Mouse (Mus musculus): ENCODE results near the gene Lsm6. TPM values are rescaled to one million over a fixed set of nuclear protein-coding genes. Genes with fewer than 3 reads are reported as not detected.

The Lsm6 gene
- 178 and 197 TPM in 2 replicates for polyA plus RNA-seq (2015; fragmentation: Nextera tagmentation; extraction: Ambion mirVana)

DNA sequence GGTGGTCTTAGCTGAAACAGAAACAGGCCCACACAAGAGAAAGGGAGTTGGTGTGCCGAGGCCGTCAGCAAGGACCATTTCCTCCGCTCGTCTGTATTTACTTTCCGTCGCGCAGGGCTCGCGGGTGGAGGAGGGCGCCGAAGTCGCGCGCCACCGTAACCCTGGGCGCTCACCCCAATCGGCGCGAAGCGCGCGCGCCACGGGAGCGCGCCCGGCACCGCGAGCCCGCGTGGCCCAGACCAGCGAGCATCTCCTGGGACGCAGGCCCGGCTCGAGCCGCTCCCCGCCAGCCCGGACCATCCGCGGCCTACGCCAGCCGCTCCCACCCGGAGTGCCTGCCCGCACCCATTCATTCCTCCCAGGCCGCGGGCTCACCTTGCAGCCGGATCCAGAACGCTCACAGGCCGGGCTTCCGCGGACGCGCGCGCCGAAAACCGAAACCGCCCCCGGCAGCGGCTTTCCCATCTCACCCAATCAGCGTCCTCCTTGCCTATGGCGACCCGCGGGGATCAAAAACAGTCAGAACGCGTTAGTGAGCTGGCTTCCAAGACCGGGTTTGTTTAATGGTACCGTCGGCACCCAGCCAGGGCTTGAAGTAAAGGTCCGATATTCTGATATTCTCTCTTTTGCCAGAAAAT is at the start of gene Lsm6:
TSS of gene Lsm6 (minus strand) at position 468 of the 638 bp plus-strand sequence.
- under 1% methylated on average over 70 of the region's 70 CpGs for WGBS
- Histone ChIP-seq H3K4me3 (replicated peaks; ENCODE audit: low read length) (peak within 1 kb of the TSS; percentile 86), H3K9ac (ENCODE audit: low read length) (peak within 1 kb of the TSS; percentile 95), H3K9me3 (replicated peaks; ENCODE audit: control insufficient read depth, low read length) (no peaks in the 10 kb centered on the region), H3K36me3 (ENCODE audit: control insufficient read depth, insufficient read depth, low read length) (no peaks in the 10 kb centered on the region), H3K27me3 (ENCODE audit: control insufficient read depth, insufficient read depth, low read length) (no peaks in the 10 kb centered on the region), H3K4me1 (ENCODE audit: control insufficient read depth, insufficient read depth, low read length) (peaks cover 27% of the 10 kb centered on the region), H3K27ac (ENCODE audit: low read length) (peak within 1 kb of the TSS; percentile 98), H3K4me2 (ENCODE audit: low read depth, low read length) (peak within 1 kb of the TSS; percentile 74)
- ATAC-seq (ENCODE audit: insufficient read depth, low FRiP score) = peak; percentile 93

DNA sequence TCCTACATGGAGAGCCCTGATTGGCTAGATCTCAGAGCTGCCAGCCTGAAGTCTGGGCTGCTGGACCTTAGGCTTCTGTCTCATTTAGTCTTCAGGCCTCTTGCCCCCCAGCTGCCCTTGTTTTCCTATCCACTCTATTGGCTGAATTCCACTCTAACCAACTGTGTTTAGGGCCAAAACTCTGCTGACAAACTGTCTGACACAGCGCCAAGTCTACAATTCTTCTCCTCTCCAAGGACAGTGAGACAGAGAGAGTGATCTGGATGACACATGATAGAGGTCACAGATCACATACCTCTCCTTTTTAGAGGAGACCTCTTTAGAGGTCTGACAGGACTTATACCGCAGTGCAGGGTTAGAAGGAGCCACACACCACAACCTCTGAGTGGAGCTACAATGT is 46.1 kb upstream of the Lsm6 start:
- Histone ChIP-seq H3K4me3 (replicated peaks; ENCODE audit: low read length) (no peak overlapping the region), H3K27me3 (ENCODE audit: control insufficient read depth, insufficient read depth, low read length) (no peaks in the 10 kb centered on the region), H3K36me3 (ENCODE audit: control insufficient read depth, insufficient read depth, low read length) (no peaks in the 10 kb centered on the region), H3K9ac (ENCODE audit: low read length) (no peak overlapping the region), H3K4me2 (ENCODE audit: low read depth, low read length) (no peak overlapping the region), H3K9me3 (replicated peaks; ENCODE audit: control insufficient read depth, low read length) (no peaks in the 10 kb centered on the region), H3K4me1 (ENCODE audit: control insufficient read depth, insufficient read depth, low read length) (no peaks in the 10 kb centered on the region), H3K27ac (ENCODE audit: low read length) (no peak overlapping the region)
- WGBS = 79% methylated on average over 2 of the region's 2 CpGs
- ATAC-seq (ENCODE audit: insufficient read depth, low FRiP score) = no peak

DNA sequence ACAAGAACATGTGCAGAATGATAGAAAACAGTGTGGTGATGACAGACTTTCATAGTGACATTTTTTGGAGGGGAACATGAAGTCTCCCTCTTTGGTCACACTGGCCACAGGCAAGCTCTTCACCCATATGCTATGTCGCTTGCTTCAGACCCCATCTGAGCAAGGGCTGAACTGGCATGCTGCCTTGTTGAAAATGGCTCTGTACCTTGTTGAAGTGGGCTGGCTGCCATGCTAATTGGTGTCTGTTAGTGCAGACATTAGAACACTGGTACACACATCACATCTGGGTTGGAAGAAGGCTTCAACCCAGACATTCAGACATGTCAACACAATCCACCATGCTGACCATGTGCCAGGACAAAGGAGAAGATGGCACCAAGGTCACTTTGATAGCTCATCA is 42.1 kb upstream of the Lsm6 start:
- H3K36me3 ChIP-seq (ENCODE audit: control insufficient read depth, insufficient read depth, low read length) = no peaks in the 10 kb centered on the region
- no peaks in the 10 kb centered on the region for H3K9me3 ChIP-seq (replicated peaks; ENCODE audit: control insufficient read depth, low read length)
- WGBS = 71% methylated on average over 1 of the region's 1 CpGs
- no peak overlapping the region for H3K4me3 ChIP-seq (replicated peaks; ENCODE audit: low read length)
- no peaks in the 10 kb centered on the region for H3K27me3 ChIP-seq (ENCODE audit: control insufficient read depth, insufficient read depth, low read length)
- no peak overlapping the region for H3K4me2 ChIP-seq (ENCODE audit: low read depth, low read length)
- H3K9ac ChIP-seq (ENCODE audit: low read length) = no peak overlapping the region
- H3K27ac ChIP-seq (ENCODE audit: low read length) = no peak overlapping the region
- no peaks in the 10 kb centered on the region for H3K4me1 ChIP-seq (ENCODE audit: control insufficient read depth, insufficient read depth, low read length)
- ATAC-seq (ENCODE audit: insufficient read depth, low FRiP score) = no peak

DNA sequence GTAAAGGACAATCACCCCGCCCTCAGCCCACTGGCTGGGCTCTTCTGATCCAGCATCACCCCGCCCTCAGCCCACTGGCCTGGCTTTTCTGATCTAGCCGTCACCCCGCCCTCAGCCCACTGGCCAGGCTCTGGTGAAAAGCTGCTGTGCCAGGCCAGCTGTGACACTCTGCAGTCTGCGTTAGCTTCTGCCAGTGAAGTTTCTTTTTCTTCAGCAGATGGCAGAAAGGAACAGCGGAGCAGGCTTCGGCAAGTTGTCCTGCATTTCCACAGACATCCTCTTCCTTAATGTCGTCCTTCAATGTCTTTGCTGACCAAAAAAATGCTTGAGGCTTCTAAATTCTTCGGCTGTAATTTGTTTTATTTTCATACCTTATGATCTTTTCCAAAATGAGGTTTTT is 41.1 kb upstream of the Lsm6 start:
- Histone ChIP-seq H3K9me3 (replicated peaks; ENCODE audit: control insufficient read depth, low read length) (no peaks in the 10 kb centered on the region), H3K4me1 (ENCODE audit: control insufficient read depth, insufficient read depth, low read length) (no peaks in the 10 kb centered on the region), H3K27me3 (ENCODE audit: control insufficient read depth, insufficient read depth, low read length) (no peaks in the 10 kb centered on the region), H3K4me2 (ENCODE audit: low read depth, low read length) (no peak overlapping the region), H3K4me3 (replicated peaks; ENCODE audit: low read length) (no peak overlapping the region), H3K9ac (ENCODE audit: low read length) (no peak overlapping the region), H3K27ac (ENCODE audit: low read length) (no peak overlapping the region), H3K36me3 (ENCODE audit: control insufficient read depth, insufficient read depth, low read length) (no peaks in the 10 kb centered on the region)
- WGBS = 58% methylated on average over 9 of the region's 9 CpGs
- no peak for ATAC-seq (ENCODE audit: insufficient read depth, low FRiP score)

DNA sequence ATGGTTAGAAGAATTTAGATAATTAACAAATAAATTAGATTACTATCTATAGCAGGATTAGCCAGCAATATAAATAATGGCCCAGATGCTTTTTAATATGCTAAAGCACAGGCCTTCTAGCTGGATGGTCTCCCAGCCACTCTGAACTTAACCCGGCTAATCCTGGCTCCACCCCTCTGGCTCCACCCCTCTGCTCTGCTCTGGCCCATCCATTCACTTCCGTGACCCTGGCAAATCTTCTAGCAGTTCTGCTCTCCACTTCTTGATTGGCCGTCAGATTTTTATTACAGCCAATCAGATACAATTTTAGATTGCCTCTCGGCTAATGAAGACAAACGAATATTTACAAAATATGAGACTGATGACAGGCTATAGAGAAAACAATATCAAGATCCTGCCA is 39.8 kb upstream of the Lsm6 start:
- no peak overlapping the region for H3K9ac ChIP-seq (ENCODE audit: low read length)
- H3K27me3 ChIP-seq (ENCODE audit: control insufficient read depth, insufficient read depth, low read length) = no peaks in the 10 kb centered on the region
- no peak overlapping the region for H3K4me3 ChIP-seq (replicated peaks; ENCODE audit: low read length)
- 50% methylated on average over 5 of the region's 5 CpGs for WGBS
- H3K36me3 ChIP-seq (ENCODE audit: control insufficient read depth, insufficient read depth, low read length) = no peaks in the 10 kb centered on the region
- no peak for ATAC-seq (ENCODE audit: insufficient read depth, low FRiP score)
- no peaks in the 10 kb centered on the region for H3K9me3 ChIP-seq (replicated peaks; ENCODE audit: control insufficient read depth, low read length)
- H3K4me1 ChIP-seq (ENCODE audit: control insufficient read depth, insufficient read depth, low read length) = no peaks in the 10 kb centered on the region
- no peak overlapping the region for H3K4me2 ChIP-seq (ENCODE audit: low read depth, low read length)
- H3K27ac ChIP-seq (ENCODE audit: low read length) = no peak overlapping the region

DNA sequence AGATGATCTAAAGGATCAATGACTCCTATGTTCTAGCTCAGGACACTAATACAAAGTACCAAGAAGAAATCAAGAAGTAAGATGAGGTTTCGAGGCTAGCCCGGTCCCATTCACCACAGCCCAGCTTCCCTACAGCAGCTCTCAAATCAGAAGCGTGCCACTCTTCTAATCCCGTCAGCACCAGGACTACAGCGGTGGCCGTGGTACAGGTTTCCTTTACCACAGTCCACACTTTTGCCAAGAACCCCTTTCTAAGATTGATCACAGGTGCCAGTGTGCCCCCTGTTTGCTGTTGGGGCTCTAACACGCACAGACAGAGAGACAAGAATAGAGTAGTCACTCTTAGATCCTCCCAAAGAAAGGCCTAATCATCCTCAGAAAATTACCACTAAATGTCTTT is 36.5 kb upstream of the Lsm6 start:
- H3K4me1 ChIP-seq (ENCODE audit: control insufficient read depth, insufficient read depth, low read length) = no peaks in the 10 kb centered on the region
- no peaks in the 10 kb centered on the region for H3K27me3 ChIP-seq (ENCODE audit: control insufficient read depth, insufficient read depth, low read length)
- H3K9me3 ChIP-seq (replicated peaks; ENCODE audit: control insufficient read depth, low read length) = no peaks in the 10 kb centered on the region
- H3K27ac ChIP-seq (ENCODE audit: low read length) = no peak overlapping the region
- no peak overlapping the region for H3K9ac ChIP-seq (ENCODE audit: low read length)
- H3K36me3 ChIP-seq (ENCODE audit: control insufficient read depth, insufficient read depth, low read length) = no peaks in the 10 kb centered on the region
- ATAC-seq (ENCODE audit: insufficient read depth, low FRiP score) = no peak
- 90% methylated on average over 7 of the region's 7 CpGs for WGBS
- no peak overlapping the region for H3K4me2 ChIP-seq (ENCODE audit: low read depth, low read length)
- H3K4me3 ChIP-seq (replicated peaks; ENCODE audit: low read length) = no peak overlapping the region

DNA sequence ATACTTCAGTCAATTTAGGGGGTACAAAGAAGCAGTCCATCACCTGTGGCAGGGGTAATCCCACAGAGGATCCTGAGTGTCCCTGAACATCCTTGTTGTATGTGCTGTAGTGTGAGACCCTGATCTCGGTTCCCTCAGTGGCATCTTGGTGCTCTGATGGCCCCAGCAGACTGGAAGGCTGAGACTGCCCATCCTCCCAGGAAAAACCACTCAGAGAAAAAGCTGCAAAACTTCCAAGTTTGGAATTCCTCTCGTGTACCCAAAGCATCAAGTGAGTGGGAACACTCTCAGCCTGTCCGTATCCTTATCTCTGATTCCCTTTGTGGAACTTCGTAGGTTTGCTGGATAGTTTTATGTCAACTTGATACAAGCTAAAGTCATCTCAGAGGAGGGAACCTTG is 31.3 kb upstream of the Lsm6 start:
- Histone ChIP-seq H3K4me3 (replicated peaks; ENCODE audit: low read length) (no peak overlapping the region), H3K9me3 (replicated peaks; ENCODE audit: control insufficient read depth, low read length) (no peaks in the 10 kb centered on the region), H3K27ac (ENCODE audit: low read length) (no peak overlapping the region), H3K4me2 (ENCODE audit: low read depth, low read length) (no peak overlapping the region), H3K4me1 (ENCODE audit: control insufficient read depth, insufficient read depth, low read length) (no peaks in the 10 kb centered on the region), H3K27me3 (ENCODE audit: control insufficient read depth, insufficient read depth, low read length) (no peaks in the 10 kb centered on the region), H3K36me3 (ENCODE audit: control insufficient read depth, insufficient read depth, low read length) (no peaks in the 10 kb centered on the region), H3K9ac (ENCODE audit: low read length) (no peak overlapping the region)
- 75% methylated on average over 4 of the region's 4 CpGs for WGBS
- ATAC-seq (ENCODE audit: insufficient read depth, low FRiP score) = no peak

DNA sequence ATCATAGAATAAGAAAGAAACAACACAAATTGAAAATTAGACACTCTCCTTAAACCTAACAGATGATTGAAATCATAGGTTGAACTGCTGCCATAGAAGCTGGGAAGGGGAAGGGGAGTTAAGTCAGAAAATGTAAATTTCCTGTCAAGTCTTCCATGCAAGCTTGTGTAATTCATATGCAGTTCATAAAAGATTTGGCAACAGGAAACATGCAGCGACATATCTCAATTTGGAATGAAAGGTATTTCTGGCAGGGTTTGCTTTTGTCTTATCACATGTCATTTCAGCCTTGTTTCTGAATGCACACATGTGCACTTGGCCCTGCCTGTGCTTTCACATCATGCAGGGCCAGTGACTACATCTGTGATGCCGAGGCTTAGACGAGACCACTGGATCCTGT is 26.3 kb upstream of the Lsm6 start:
- no peak for ATAC-seq (ENCODE audit: insufficient read depth, low FRiP score)
- Histone ChIP-seq H3K27me3 (ENCODE audit: control insufficient read depth, insufficient read depth, low read length) (no peaks in the 10 kb centered on the region), H3K4me1 (ENCODE audit: control insufficient read depth, insufficient read depth, low read length) (no peaks in the 10 kb centered on the region), H3K9ac (ENCODE audit: low read length) (no peak overlapping the region), H3K27ac (ENCODE audit: low read length) (no peak overlapping the region), H3K4me2 (ENCODE audit: low read depth, low read length) (no peak overlapping the region), H3K9me3 (replicated peaks; ENCODE audit: control insufficient read depth, low read length) (no peaks in the 10 kb centered on the region), H3K4me3 (replicated peaks; ENCODE audit: low read length) (no peak overlapping the region), H3K36me3 (ENCODE audit: control insufficient read depth, insufficient read depth, low read length) (no peaks in the 10 kb centered on the region)
- whole genome bisulfite sequencing = 67% methylated on average over 3 of the region's 3 CpGs

DNA sequence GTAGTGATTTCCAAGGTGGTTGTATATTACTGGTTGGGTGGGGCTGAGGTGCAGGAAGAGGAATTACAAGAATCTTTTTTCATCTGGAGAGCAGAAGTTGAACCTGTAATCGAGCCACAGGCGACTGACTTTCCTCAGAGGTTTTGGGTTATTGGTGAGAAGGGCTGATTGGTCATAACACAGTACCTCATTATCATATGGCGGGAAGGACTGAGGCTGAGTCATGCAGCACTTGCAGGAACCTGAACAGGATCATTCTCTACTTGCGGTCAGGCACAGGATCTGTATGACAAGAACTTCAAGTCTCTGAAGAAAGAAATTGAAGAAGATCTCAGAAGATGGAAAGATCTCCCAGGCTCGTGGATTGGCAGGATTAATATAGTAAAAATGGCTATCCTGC is 23.6 kb upstream of the Lsm6 start:
- Histone ChIP-seq H3K4me3 (replicated peaks; ENCODE audit: low read length) (no peak overlapping the region), H3K4me1 (ENCODE audit: control insufficient read depth, insufficient read depth, low read length) (no peaks in the 10 kb centered on the region), H3K9ac (ENCODE audit: low read length) (no peak overlapping the region), H3K4me2 (ENCODE audit: low read depth, low read length) (no peak overlapping the region), H3K9me3 (replicated peaks; ENCODE audit: control insufficient read depth, low read length) (no peaks in the 10 kb centered on the region), H3K36me3 (ENCODE audit: control insufficient read depth, insufficient read depth, low read length) (no peaks in the 10 kb centered on the region), H3K27me3 (ENCODE audit: control insufficient read depth, insufficient read depth, low read length) (no peaks in the 10 kb centered on the region), H3K27ac (ENCODE audit: low read length) (no peak overlapping the region)
- ATAC-seq (ENCODE audit: insufficient read depth, low FRiP score) = no peak
- 82% methylated on average over 5 of the region's 5 CpGs for WGBS
